Mouse (Mus musculus): ENCODE measurements at regions not wholly inside any gene's neighbourhood (a gene's known extent, or its start where the extent isn't known, plus 50 kb on each side); places are given as distances from the start of the nearest gene placed in this dataset.

DNA sequence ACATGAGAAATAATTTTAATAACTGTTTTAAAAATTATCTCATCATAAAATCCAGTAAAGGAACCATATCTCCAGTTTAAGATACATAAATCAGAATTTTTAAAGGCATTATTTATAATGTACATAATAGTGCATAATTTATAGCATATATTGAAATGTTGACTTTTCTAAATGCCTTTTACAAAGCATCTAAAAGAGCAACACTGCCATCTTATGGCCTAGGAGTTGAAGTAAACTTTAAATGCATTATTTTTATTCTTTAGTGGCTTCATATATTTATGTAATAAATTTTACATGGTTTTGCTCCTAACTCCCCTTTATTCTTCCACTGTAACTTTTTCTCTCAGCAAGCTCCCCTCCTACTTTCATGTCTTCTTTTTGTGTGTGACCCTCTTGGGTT is 90.6 kb downstream of the 4921511C20Rik start:
- DNase-seq (ENCODE audit: low read depth, low spot score): peak; percentile 11

DNA sequence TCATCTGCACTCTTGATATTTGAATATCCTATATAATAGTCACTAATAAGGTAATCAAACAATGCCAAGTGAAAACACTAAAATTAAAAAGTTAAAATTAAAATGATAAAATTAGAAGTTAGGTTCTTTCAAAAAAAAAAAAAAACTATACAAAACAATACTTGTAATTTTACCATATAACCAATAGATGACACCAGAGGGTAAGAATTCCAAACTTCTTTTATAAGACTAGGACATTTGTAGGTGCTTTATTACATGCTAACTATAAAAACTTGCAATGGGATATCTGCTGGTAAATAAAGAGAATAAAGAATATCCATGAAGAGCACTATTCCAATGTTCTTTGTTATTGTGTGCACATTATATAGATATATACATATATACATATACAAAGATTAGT is 125.0 kb downstream of the 4921511C20Rik start:
- DNase-seq (ENCODE audit: low read depth, low spot score): no peak

DNA sequence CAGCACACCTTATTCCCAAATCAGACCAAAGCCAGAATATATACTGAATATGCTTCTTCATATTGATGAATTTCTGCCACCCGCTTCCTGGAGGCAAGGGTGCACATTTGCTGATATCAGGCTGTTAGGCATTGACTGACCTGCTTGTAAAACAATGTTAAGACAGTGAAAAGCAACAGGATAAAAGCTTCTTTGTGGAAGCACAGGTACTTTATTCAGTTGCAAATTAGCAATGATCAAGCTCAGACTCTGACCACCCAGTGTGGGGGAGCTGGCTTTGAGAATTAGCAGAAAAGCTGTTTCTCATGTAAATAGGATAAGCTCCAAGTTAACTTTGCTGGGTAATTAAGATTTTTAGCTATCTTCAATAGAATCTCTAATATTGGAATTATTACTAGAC is 130.4 kb downstream of the 4921511C20Rik start:
- DNase-seq (ENCODE audit: low read depth, low spot score): peak; percentile 82

DNA sequence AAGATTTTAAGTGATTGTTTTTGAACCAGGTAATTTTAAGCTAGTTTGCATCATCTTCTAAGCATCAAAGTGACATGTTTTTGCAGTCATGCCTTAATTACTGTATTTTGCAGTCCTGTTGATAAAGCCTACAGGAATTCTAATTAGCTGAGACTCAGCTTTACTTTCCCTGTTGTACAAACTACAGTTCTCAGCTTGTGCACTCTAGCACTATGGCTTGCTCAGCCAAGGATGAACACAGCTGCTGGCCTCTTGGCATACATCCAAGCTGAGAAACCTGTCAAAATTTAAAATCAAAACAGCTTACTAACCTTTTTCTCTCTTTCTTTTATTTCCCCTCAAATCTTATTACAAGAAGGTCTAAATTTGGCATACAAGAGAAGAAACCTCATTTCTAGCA is 159.9 kb downstream of the 4921511C20Rik start:
- DNase-seq (ENCODE audit: low read depth, low spot score): no peak
